Mouse (Mus musculus) hindlimb bud, embryonic 11.5 days (tissue): Measurements from ENCODE around the gene Hilpda.

Experiments
- DNase-seq: peaks from one replicate; pipeline ENCODE4 v3.0.0-alpha.2; 2012; ENCODE audit warnings: low read depth, low spot score; ENCODE audit errors: extremely low spot score

Hilpda gene

DNA sequence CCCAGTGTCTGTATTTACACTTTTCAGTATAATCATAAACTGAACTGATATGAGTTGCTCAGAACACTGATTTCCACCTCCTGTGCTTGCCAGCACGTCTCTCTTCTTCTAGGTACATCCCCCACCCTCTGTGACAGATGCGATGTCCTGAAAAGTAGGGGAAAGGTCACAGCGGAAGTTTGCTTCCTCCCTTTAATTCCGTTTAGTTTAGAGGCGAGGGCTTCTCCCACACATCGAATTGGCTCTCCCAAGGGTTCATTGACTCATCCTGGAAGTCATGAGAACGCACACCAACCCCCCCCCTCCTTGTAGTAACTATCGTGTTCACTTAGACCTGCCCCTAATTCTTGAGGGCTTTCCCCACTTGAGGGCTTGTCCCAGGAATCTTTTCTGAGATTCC lies 1.3 kb upstream of the Hilpda start:
- no peak for DNase-seq

DNA sequence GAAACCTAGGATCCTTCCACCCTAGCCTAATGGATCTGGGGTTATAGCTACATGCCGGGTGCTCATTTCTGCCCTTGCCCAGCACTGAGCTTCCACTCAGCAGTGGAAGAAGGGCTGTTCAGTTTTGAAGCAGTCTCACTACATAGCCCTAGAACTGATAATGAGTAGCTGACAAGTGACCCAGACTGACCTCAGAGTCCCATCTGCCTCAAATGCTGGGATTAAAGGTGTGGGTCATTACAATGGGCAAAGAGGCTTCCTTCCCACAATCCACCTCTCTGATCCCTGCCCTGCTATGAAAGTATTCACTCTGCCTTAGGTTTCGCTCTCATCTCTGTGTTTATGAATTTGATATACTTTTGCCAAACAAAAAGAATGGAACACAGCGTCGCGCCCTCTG lies 4.5 kb downstream of the Hilpda start:
- no peak for DNase-seq

DNA sequence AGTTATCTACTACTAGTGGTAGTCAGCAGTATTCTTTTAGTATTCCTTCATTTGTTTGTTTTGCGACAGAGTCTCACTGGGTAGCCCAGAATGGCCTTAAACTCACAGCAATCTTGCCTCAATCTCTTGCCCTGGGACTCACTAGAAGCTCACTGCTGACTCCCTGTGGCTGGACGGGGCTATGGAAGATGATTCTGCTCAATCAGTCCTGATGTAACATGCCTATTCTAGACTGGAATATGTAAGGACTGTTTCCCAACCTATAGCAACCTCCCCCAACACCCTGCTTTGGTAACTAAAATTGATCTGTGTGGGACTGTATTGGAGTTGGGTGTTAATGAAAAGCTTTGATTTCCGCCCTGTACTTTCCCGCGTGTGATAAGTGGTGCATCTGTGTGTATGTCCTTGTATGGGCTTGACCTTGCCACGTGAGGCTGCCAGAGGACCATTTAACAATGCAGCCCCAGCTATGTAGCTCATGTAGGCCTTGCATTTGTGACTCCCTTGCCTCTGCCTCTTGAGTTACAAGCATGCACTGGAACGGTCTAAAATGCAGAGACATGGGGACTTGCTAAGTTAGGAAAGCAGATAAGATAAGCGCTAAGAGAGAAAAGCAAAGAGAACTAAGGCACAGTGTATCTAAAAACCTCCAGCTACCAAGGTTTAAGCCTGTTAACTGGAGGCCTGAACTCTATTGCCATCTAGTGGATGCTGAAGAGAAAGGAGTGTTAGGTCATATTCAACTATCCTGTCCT lies 6.4 kb downstream of the Hilpda start:
- peak; percentile 46 for DNase-seq

DNA sequence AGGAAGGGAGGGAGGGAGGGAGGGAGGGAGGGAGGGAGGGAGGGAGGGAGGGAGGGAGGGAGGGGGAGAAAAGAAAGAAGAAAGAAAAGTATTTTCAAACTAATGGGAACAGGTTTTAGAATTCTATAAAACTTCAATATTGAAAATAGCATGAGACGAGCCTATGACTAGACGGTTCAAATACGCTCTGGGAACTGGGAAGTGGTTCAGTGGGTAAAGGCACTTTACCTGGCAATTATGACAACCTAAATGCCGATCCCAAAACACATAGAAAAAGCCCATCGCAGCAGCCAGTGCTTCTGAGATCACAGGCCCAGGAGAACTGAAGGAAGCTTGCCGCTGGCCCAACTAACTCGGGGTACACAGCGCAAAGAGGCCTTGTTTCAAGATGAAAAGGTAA lies 7.0 kb downstream of the Hilpda start, which contains the start of gene Fam71f2:
Gene Fam71f2, plus strand, starts transcription at position 301 of the 400 bp plus-strand sequence.
- DNase-seq = no peak

DNA sequence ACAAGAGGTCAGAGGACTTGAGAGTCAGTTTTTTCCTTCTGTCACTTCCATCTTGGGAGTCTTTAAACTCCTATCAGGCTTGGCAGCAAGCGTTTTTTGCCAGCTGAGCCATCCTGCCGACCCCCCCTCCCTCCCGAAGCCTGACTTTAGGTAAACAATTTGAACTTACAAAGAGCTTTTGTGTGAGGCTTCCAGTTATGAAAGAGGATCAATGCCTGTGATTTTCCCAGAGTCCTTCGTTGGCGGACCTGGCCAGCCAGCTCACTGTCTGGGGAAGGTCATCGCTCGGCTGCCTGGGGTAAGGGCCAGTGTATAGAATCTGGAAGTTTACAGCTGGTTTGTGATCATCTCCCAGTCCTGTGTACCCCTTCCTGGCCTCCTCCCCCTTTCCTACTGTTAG lies 8.4 kb downstream of the Hilpda start:
- DNase-seq = no peak

DNA sequence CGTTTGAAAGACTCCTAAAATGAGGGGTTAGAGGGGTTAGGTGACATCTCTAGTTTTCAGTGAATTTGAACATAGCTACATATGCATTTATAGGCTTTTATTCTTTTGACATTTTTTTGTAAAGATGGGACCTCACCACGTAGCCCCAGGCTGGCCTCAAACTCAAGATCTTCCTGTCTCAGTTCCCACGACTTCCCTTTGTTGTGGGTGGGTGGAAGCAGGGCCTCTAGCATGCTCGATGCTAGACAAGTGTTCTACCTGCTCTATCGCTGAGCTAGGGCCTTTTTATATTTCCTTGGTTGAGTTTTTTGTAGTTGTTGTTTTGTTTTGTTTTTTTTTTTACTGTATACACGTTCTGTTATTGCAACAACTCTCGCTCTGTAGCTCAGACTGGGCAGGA lies 14.6 kb downstream of the Hilpda start:
- no peak for DNase-seq

DNA sequence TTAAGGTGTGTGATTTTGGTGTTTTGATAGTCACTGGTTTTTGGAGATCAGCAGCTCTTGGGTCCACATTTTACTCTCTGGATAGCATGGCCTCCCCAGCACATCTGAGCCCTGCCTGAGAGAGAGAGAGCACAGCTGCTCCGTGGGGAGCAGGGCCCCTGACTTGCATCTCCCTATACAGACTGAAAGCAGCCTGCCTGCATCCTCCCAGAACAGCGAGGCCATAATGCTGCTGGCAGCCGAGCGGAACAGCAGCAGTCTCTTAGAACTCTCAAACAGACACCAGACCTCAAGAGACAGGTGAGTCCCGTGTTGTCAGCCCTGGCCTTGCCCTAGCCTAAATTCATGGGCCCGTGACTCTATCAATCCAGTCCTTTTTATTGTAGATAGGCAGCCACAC lies 15.2 kb downstream of the Hilpda start:
- DNase-seq = no peak

DNA sequence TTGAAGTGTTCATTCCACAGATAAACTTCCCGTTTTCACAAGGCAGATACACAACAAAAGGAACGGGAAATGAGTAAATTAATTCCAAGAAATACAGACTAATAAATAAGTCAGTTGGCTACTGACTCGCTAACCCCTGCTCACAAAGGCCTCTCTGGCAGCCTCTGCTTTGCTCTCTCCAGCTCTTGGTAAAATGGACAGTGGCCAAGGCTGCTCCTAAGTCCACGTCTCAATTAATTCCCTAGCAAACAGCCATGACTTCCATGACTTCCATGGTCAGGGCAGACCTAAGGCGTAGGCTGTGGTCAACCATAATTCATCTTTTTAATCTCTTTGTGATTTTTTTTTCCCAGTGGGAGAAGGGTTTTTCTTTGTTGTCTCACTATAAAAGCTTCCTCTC lies 15.7 kb downstream of the Hilpda start:
- DNase-seq = no peak

DNA sequence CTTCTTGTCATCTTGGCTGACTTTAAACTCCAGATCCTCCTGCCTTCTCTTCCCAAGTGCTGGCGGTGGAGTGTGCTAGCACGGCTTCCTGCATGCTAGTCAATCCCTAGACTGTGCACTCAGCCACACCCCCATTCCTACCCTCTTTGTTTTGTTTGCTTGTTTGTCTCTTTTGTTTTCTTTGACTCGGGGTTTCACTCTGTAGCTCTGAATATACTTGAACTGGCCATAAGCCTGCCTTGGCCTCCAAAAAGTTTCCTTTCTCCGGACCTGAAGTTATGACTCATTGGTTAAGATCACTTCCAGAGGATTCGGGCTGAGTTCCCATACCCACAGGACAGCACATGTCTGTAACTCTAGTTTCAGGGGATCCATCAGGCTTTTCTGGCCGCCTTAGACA lies 16.4 kb downstream of the Hilpda start:
- no peak for DNase-seq

DNA sequence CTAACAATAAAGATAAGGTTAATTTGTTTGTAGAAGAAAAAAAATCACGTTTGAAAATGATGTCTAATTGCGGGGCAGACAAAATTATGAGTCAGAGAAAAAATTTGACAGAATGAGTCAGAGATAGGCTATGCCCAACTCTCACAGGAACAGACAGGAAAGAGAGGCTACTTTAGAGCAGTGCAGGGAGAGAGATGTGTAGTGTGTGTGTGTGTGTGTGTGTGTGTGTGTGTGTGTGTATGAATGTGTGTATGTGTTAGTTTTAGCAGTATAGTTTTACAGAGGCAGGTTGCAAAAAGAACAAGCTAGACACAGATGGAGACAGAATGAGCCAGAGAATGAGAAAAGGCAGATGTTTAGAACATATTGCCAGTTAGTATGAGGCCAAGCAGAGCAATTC lies 26.8 kb downstream of the Hilpda start:
- DNase-seq = no peak

DNA sequence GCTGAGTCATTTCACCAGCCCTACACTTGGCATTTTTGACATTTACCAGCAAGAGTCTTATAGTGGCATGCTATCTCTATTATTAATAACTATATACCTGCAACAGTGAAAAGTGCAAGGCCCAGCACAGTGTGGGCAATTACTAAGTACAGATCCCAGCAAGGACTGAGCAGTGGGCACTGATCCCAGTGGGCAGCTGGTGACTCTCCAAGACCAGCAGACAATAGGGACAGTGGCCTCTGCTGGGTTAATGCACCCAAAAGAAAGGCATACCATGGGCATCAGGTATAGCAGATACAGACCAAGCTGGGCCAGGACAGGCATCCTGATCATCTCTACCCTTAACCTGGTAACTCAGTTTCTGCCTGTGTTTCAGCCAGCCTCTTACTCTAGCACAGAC lies 31.0 kb downstream of the Hilpda start:
- no peak for DNase-seq

DNA sequence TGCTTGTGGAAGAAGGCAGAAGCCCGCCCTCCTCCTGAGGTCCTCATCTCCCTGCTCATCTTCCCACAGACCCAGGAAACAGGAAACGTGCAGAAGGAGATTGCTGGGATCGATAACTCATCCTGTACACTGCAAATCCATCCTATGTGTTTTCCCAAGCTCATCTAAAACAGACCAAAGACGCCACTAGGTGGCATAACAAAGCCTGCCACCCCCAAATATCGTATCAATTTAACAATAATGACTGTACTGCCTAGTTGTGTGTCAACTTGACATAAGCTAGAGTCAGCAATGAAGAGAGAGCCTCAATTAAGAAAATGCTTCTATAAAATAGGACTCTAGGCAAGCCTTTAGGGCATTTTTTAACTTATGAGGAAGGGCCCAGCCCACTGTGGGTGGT lies 31.4 kb downstream of the Hilpda start:
- DNase-seq = no peak

DNA sequence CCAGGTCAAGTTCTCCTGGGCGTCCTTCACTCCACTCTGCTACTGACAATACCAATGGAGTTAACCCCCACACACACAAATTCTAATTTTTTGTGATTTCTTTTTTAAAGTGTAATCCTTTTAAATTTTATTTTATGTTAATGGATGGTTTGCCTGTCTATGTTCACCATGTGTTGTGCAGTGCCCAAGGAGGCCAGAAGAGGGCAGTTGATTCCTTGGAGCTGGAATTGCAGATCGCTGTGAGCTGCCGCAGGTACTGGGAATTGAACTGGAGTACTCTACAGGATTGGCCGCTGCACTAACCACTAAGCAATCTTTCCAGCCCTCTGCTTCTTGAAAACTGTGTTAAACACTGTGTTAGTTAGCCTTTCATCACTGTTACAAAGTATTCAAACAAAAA lies 33.2 kb downstream of the Hilpda start:
- DNase-seq = no peak

DNA sequence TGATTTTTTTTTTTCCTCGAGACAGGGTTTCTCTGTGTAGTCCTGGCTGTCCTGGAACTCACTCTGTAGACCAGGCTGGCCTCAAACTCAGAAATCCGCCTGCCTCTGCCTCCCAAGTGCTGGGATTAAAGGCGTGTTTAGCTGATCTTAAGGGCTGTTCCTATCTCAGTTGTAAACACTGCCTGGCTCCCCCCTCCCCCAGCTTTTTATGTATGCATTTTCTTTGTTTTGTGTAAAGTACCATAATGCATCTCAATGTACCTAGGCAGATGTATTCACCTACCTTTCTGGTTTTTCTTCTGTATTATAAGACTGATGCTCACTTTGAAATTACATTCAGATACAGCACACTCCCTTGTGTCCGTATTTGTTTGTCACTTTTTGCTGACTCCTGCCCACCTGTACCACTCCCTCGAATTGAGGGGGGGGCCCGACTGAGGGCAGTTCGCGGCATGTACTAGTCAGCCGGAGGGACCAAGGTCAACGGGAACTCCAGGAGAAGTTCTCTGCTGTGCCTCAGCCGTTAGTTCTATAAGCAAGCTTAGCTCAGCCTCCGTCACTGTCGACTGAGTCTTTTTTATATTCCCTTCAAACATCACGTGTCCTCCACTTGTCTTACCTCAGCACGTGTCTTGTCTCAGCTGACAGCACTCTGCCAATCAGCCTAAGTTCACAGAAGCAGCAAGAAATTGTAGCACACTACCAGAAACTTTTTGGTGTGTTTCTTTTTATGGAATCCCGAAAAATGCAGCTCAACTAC lies 36.7 kb downstream of the Hilpda start:
- no peak for DNase-seq

DNA sequence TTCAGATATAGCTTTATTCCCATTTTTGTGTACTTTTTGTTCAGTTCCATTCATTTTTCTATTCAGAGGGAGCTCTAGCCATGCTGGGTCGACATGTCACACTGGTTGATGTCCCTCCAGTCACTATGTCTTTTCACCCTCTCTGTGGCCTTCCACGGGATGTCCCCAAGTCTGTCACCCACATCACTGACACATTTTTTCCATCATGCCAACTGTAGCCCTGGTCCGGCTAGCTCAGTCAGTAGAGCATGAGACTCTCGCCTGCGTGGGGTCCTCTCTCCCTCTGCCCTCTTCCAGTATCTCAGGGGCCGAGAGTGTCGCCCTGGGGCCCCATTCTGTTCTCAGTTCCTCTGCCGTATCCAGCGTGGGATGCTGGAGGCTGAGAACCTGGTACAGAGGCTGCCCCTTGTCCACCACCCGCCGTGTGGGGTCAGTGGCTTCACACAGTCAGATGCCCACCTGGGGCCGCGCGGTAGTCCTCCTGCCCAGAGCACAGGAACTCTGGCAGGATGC lies 41.5 kb downstream of the Hilpda start:
- DNase-seq = no peak

DNA sequence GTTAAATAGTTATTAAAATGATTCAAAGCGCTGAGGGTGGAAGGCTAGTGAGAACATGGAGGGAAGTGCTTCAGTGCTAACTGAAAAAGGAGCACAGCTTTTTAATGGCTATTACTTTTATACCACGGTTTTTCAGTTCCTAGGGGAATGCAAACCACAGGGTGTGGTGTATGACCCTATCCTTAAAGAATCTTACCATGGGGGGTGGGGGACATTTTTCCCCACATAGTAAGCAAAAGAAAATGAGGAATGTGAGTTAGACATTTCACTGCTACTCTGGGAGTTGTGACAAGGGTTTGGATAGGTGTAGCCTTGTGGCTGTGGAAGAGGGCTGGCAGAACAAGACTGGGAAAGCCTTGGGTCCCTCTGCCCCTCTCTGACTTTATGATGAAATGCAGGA lies 45.0 kb downstream of the Hilpda start:
- DNase-seq = no peak

DNA sequence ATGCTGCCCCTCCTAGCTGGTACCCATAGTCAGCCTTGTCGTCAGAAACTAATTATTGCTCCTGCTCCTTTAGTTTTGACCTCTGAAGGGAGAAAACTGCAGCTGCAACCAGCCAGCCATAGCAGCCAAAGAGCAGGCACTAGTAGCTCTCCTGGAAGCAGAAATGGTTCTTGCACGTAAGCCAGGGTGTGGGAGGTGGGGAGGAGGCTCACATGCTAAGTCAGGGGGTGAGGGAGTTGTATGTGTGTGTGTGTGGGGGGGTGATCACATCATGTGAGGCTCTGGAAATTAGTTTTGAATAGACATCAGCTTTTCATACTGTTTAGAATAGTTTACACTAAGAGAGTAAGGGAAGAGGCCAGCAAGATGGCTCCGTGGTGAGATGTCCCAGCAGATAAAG lies 45.7 kb downstream of the Hilpda start:
- DNase-seq = no peak

DNA sequence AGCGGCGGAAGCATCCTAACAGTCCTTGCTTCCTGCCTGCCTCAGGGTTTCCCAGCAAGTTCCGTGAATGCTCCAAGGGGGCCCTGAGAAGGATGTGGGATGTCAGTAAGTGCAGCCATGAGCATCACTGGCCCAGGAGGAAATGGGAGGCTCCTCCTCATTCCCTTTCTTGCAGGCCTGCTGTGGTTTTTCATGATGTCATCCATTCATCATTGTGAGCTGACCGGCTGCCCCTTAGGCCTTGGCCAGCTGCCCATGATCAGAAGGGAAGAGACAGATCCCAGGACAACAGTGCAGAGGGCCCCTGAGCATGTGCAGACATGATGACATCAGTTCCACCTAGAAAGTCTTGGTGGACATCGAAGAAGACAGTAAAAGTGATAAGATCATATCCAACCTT lies 46.6 kb downstream of the Hilpda start, which contains the start of gene Fam71f1:
Gene Fam71f1, plus strand, starts transcription at position 262 of the 400 bp plus-strand sequence.
- no peak for DNase-seq

DNA sequence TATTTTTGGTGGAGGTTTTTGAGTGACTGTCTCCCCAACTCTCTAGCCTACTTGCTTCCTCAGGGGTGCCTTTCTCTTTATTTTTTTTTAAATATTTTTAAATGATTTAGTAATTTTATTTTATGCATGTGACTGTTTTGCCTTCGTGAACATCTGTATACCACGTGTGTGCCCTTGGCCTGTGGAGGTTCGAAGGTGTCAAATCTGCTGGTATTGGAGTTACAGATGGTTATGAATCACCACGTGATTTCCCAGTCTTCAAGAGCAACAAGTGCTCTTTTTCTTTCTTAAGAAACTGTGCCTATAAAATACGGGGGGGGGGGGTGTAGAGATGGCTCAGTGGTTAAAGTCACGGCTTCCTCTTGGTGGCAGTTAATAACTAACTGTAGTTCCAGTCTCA lies 49.3 kb downstream of the Hilpda start:
- no peak for DNase-seq

DNA sequence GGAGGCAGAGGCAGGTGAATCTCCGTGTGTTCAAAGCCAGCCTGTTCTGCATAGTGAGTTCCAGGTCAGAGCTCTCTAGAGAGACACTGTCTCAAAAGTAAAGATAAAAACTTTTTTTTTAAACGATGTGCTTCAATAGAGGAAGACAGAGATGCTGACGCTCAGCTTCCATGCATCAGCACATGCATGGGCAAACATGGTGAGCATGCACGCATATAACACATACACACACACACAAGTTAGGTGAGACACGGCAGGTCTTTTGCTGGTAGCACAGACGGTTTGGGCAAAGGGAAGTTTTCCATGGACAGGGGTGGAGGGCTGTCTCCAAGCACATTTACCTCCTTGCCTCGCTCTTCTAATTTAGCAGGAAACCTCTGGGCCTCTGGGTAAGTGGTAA lies 49.9 kb downstream of the Hilpda start:
- DNase-seq = no peak

DNA sequence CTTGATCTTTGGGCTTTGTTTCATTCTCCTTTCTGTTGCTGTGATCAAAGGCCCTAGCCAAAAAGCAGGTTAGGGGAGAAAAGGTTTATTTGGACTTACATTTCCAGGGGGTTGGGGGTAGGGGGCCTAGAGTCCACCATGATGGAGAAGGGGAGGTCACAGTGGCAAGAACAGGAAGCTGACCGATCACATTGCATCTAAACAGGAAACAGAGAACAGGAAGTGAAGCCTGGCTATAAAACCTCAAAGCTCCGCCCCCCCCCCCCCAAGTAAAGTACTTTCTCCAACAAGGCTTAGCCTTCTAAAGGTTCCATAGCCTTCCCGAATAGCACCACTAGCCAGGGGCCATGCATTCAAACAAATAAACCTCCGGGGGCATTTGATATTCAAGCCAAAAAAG lies 50.4 kb downstream of the Hilpda start:
- no peak for DNase-seq
